Mouse (Mus musculus): ENCODE results near the gene Minos1. TPM values are rescaled to one million over a fixed set of nuclear protein-coding genes. Genes with fewer than 3 reads are reported as not detected.

The Minos1 gene
- polyA plus RNA-seq, 1 experiment from 2014 or later: 440 TPM

DNA sequence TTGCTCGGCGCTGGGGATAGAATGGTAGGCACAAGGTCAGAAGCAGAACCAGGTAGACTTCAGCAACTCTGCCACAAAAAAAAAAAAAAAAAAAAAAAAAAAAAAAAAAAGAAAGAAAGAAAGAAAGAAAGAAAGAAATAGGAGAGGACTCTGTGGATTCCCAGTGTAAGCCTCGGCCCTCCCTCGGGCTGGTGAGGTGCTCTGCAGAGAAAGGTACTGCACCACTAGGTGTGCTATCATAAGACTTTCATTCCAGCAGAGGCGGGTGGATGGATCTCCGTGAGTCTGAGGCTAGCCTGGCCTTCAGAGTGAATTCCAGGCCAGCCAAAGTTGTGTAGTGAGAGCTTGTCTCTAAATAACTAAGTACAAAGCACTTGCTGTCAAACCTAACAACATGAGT lies 10.9 kb upstream of the Minos1 start:
- WGBS: 79% methylated on average over 6 of the region's 6 CpGs
- Histone ChIP-seq H3K4me3 (replicated peaks) (no peak overlapping the region), H3K4me1 (no peaks in the 10 kb centered on the region), H3K27ac (replicated peaks) (no peak overlapping the region), H3K27me3 (replicated peaks) (no peaks in the 10 kb centered on the region), H3K36me3 (no peaks in the 10 kb centered on the region), H3K9me3 (replicated peaks) (no peaks in the 10 kb centered on the region), H3K4me2 (no peak overlapping the region), H3K9ac (replicated peaks) (no peak overlapping the region)
- ATAC-seq (ENCODE audit: low FRiP score): no peak

- Histone ChIP-seq H3K27ac (replicated peaks) (no peak overlapping the region), H3K9ac (replicated peaks) (no peak overlapping the region), H3K36me3 (no peaks in the 10 kb centered on the region), H3K4me3 (replicated peaks) (no peak overlapping the region), H3K4me2 (no peak overlapping the region), H3K9me3 (replicated peaks) (no peaks in the 10 kb centered on the region), H3K4me1 (no peaks in the 10 kb centered on the region), H3K27me3 (replicated peaks) (no peaks in the 10 kb centered on the region)
- 72% methylated on average over 2 of the region's 2 CpGs for WGBS
- no peak for ATAC-seq (ENCODE audit: low FRiP score)
Measured at GRCm38 (mm10) chr4:139140267-139140666, 9.4 kb upstream of the Minos1 start.

GRCm38 (mm10) chr4:139136011-139136410 lies 5.1 kb upstream of the Minos1 start:
- H3K36me3 ChIP-seq: no peaks in the 10 kb centered on the region

DNA sequence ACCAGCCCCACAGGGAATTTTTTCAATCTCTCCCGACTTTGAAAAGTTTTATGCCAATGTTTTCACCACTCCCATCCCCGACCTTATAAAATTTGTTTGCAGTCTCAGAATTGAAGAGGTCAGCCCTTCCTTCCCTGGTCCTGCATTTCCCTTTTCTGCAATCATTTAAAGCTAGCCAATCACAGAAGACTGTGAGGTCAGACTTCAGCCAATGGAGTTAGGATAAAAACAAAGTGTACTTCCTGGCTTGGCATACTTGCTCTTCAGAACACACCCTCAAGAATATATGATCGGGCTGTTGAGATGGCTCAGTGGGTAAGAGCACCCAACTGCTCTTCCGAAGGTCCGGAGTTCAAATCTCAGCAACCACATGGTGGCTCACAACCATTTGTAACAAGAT lies 2.2 kb upstream of the Minos1 start:
- Histone ChIP-seq H3K9ac (replicated peaks) (no peak overlapping the region), H3K27ac (replicated peaks) (no peak overlapping the region), H3K4me1 (peaks cover 29% of the 10 kb centered on the region), H3K4me3 (replicated peaks) (no peak overlapping the region), H3K27me3 (replicated peaks) (no peaks in the 10 kb centered on the region), H3K4me2 (no peak overlapping the region), H3K9me3 (replicated peaks) (no peaks in the 10 kb centered on the region), H3K36me3 (no peaks in the 10 kb centered on the region)
- no peak for ATAC-seq (ENCODE audit: low FRiP score)
- 84% methylated on average over 5 of the region's 5 CpGs for WGBS

More at GRCm38 (mm10) chr4:139136011-139136410, 5.1 kb upstream of the Minos1 start:
- Histone ChIP-seq H3K27ac (replicated peaks) (no peak overlapping the region), H3K9ac (replicated peaks) (no peak overlapping the region), H3K4me3 (replicated peaks) (no peak overlapping the region), H3K4me1 (peaks cover 10% of the 10 kb centered on the region), H3K9me3 (replicated peaks) (no peaks in the 10 kb centered on the region), H3K27me3 (replicated peaks) (no peaks in the 10 kb centered on the region), H3K4me2 (no peak overlapping the region)
- ATAC-seq (ENCODE audit: low FRiP score): no peak
- 79% methylated on average over 2 of the region's 2 CpGs for WGBS

- no peaks in the 10 kb centered on the region for H3K36me3 ChIP-seq
- ATAC-seq (ENCODE audit: low FRiP score): no peak
- H3K4me1 ChIP-seq: peaks cover 30% of the 10 kb centered on the region
- peak overlapping the region; percentile 97 for H3K4me3 ChIP-seq (replicated peaks)
- no peaks in the 10 kb centered on the region for H3K9me3 ChIP-seq (replicated peaks)
- no peak overlapping the region for H3K27ac ChIP-seq (replicated peaks)
- H3K27me3 ChIP-seq (replicated peaks): no peaks in the 10 kb centered on the region
- H3K4me2 ChIP-seq: peak overlapping the region; percentile 90
- WGBS: 82% methylated on average over 14 of the region's 14 CpGs
- no peak overlapping the region for H3K9ac ChIP-seq (replicated peaks)
Measured at GRCm38 (mm10) chr4:139131858-139132672, 1.2 kb upstream of the Minos1 start.

GRCm38 (mm10) chr4:139129806-139130700 lies 860 bp downstream of the Minos1 start:
- Histone ChIP-seq H3K4me3 (replicated peaks) (peak overlapping the region; percentile 97), H3K4me2 (peak overlapping the region; percentile 90), H3K27me3 (replicated peaks) (no peaks in the 10 kb centered on the region), H3K36me3 (no peaks in the 10 kb centered on the region), H3K9ac (replicated peaks) (peak overlapping the region; percentile 90), H3K4me1 (peaks cover 30% of the 10 kb centered on the region), H3K27ac (replicated peaks) (peak overlapping the region; percentile 93), H3K9me3 (replicated peaks) (no peaks in the 10 kb centered on the region)
- WGBS: 2% methylated on average over 57 of the region's 57 CpGs
- peak; percentile 58 for ATAC-seq (ENCODE audit: low FRiP score)

GRCm38 (mm10) chr4:139126475-139126874 lies 4.4 kb downstream of the Minos1 start:
- ATAC-seq (ENCODE audit: low FRiP score): no peak
- Histone ChIP-seq H3K27ac (replicated peaks) (no peak overlapping the region), H3K9me3 (replicated peaks) (no peaks in the 10 kb centered on the region), H3K4me3 (replicated peaks) (no peak overlapping the region), H3K4me1 (peaks cover 22% of the 10 kb centered on the region), H3K4me2 (no peak overlapping the region), H3K9ac (replicated peaks) (no peak overlapping the region), H3K36me3 (no peaks in the 10 kb centered on the region), H3K27me3 (replicated peaks) (no peaks in the 10 kb centered on the region)
- 93% methylated on average over 3 of the region's 3 CpGs for whole genome bisulfite sequencing

- H3K4me2 ChIP-seq: no peak overlapping the region
- H3K9ac ChIP-seq (replicated peaks): no peak overlapping the region
- peaks cover 22% of the 10 kb centered on the region for H3K4me1 ChIP-seq
- 85% methylated on average over 6 of the region's 6 CpGs for WGBS
- no peak overlapping the region for H3K27ac ChIP-seq (replicated peaks)
- H3K36me3 ChIP-seq: no peaks in the 10 kb centered on the region
- no peak for ATAC-seq (ENCODE audit: low FRiP score)
- no peaks in the 10 kb centered on the region for H3K27me3 ChIP-seq (replicated peaks)
- H3K9me3 ChIP-seq (replicated peaks): no peaks in the 10 kb centered on the region
- no peak overlapping the region for H3K4me3 ChIP-seq (replicated peaks)
Measured at GRCm38 (mm10) chr4:139124940-139125339, 6.0 kb downstream of the Minos1 start.

DNA sequence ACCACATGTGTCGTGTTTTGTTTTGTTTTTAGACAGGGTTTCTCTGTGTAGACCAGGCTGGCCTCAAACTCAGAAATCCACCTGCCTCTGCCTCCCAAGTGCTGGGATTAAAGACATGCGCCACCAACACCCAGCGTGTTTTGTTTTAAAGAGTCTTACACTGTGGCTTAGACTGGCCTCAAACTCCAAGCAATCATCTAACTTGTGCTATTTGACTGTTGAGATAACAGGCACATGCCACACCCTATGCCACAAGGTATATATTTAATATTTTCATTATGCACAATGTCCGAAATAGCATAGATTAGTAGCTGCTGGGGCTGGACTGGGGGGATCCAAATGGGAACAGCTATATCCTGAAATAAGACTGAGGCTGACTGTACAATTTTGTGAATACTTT lies 8.4 kb downstream of the Minos1 start:
- H3K4me3 ChIP-seq (replicated peaks): no peak overlapping the region
- H3K27me3 ChIP-seq (replicated peaks): no peaks in the 10 kb centered on the region
- no peak overlapping the region for H3K4me2 ChIP-seq
- ATAC-seq (ENCODE audit: low FRiP score): no peak
- no peak overlapping the region for H3K9ac ChIP-seq (replicated peaks)
- peaks cover 7% of the 10 kb centered on the region; the same call in 1 of the 2 replicates for H3K4me1 ChIP-seq
- no peaks in the 10 kb centered on the region for H3K36me3 ChIP-seq
- H3K9me3 ChIP-seq (replicated peaks): no peaks in the 10 kb centered on the region
- H3K27ac ChIP-seq (replicated peaks): no peak overlapping the region
- WGBS: 96% methylated on average over 4 of the region's 4 CpGs

DNA sequence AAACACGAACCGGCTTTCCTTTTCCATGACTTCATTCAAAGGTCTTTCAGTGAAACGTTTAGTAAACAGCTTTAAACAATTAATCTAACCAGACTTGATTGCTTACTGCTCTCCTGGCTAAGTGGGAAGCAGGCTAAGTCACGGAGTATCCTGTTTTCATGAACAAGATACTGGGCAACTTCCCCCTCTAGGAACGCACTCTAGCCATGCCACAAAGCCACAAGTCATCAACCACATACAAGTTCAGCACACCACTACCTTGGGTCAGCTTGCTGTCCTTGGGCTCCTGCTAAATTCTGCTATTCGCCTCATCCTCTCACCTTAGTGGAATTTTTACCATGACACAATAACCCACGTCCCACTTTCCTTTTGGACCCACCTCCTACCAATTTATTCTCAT lies 9.9 kb downstream of the Minos1 start:
- no peak overlapping the region for H3K4me3 ChIP-seq (replicated peaks)
- H3K4me1 ChIP-seq: peaks cover 19% of the 10 kb centered on the region; the same call in 1 of the 2 replicates
- H3K36me3 ChIP-seq: no peaks in the 10 kb centered on the region
- H3K9ac ChIP-seq (replicated peaks): no peak overlapping the region
- H3K27me3 ChIP-seq (replicated peaks): no peaks in the 10 kb centered on the region
- H3K4me2 ChIP-seq: no peak overlapping the region
- no peak for ATAC-seq (ENCODE audit: low FRiP score)
- no peaks in the 10 kb centered on the region for H3K9me3 ChIP-seq (replicated peaks)
- H3K27ac ChIP-seq (replicated peaks): no peak overlapping the region
- WGBS: 78% methylated on average over 7 of the region's 7 CpGs

GRCm38 (mm10) chr4:139120281-139120814 lies 10.6 kb downstream of the Minos1 start:
- no peak overlapping the region for H3K4me2 ChIP-seq
- H3K27me3 ChIP-seq (replicated peaks): no peaks in the 10 kb centered on the region
- no peak overlapping the region for H3K27ac ChIP-seq (replicated peaks)
- ATAC-seq (ENCODE audit: low FRiP score): no peak
- H3K9me3 ChIP-seq (replicated peaks): no peaks in the 10 kb centered on the region
- H3K36me3 ChIP-seq: no peaks in the 10 kb centered on the region
- 91% methylated on average over 4 of the region's 4 CpGs for WGBS
- H3K4me3 ChIP-seq (replicated peaks): no peak overlapping the region
- H3K9ac ChIP-seq (replicated peaks): no peak overlapping the region
- H3K4me1 ChIP-seq: peaks cover 19% of the 10 kb centered on the region; the same call in 1 of the 2 replicates

Measured in neural tube, embryonic 15.5 days (tissue).